Mouse (Mus musculus): ENCODE data around the gene Mknk1.

Mknk1 gene

DNA sequence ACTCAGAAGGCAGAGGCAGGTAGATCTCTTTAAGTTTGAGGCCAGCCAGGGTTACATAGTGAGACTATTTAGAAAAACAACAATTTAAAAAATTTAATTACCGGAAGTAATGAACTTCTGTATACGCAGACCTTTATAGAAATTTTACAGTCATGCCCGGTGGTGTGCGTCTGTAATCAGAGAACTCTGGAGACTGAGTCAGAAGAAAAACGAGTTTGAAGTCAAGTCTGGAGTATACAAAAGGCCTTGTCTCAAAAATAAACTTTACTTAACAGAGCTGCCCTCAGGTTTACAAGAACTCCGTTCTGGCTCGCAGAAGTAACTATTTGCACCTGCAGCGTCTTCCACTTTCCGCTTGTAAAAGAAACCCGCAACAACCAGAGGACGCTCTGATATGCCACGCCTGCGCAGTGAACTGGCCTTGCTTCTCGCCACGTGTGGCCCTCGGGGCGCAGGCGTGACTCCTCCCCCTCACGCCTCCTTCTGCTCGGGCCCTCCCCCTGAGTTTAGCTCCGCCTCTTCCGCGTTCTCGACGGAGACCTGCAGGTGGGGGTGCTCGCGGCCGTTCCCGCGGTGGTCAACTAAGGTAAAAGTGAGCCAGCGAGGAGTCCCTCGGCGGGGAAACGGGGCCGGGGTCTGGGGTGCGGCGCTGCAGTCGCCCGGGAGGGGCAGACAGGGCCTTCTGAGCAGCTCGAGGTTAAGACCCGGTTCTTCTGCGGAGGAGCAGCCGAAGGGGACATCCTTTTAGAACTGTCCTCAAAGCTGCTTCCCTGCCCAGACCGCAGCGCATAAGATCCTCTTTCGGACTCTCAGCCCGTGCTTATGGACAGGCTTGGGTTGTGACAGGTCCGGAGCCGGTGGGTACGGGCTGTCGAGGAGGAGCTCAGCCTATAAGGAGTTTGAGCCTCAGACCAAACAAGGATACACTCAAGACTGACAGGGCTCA lies at the start of gene Mknk1:
Gene Mknk1 (plus strand): TSS at position 503 of the 946 bp plus-strand sequence.
- peak; percentile 96 to 97 for DNase-seq

DNA sequence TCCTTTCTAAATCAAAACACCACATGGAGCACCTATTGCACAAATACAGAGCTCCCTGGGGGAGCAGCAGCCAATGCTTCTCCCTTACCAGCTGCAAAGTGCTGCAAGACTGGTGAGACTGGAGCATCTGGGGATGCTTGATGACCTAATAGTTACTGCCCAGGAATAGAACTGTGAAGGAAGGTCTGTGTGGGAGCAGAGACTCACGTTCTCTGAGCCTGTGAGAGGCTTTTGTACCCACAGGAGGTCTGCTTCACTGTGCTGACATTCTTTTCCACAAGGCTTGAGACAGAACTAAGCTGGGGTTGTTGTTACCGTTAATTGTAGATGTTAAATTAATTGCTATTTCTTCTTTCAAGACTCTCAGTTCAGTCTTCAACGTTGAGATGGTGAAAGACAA lies 48.1 kb upstream of the Mknk1 start:
- no peak for DNase-seq

DNA sequence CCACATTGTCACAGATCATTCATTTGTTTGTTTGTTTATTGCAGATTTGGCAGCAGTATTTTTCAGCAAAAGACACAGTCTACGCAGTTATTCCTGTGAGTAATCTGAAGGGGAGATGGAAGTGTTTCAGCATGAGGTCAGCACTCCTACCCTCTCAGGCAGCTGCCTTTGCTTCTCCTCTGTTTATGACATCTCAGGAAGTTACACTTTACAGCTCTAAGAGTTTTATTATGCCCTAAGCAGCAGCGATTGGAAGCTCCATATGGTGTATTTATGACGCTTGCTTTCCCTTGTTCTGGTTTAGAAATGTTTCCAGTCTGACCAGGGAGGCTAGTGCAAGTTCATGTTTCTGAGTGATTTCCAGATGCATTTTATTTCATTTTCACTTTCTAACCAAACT lies 43.6 kb upstream of the Mknk1 start:
- DNase-seq, result no peak

DNA sequence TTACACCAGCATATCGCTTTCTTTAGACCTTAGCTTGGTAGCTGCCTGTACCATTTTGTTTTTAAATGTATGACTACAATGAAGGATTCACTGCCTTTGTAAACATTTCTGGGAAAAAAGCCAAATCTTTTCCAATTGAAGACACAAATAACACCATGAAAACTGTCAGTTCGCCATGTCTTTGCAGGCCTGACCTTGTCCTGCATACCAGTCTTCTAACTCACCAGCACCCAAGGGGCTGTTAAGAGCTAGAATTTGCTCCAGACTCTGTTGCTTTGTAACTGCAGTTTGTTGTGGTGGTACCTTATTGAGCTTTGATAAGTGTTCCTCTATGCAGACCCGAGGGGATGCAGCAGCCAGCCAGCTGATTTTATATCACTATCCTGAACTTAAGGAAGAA lies 39.0 kb upstream of the Mknk1 start:
- DNase-seq, result no peak

DNA sequence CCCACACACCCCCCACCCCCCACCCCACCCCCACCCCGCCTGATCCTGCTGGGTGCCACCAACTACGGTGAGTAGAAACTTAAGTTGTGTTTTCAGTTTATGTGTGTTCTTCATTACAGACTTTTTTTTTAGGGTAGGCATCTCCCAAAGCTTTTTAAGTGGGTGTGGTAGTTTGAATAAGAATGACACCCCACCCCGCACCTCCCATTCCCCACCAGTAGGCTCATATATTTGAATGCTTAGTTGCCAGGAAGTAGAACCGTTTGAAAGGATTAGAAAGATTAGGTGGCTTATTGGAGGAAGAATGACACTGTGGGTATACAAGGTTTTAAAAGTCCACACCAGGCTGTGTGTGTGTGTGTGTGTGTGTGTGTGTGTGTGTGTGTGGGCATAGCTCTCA lies 26.7 kb upstream of the Mknk1 start:
- DNase-seq, result no peak

DNA sequence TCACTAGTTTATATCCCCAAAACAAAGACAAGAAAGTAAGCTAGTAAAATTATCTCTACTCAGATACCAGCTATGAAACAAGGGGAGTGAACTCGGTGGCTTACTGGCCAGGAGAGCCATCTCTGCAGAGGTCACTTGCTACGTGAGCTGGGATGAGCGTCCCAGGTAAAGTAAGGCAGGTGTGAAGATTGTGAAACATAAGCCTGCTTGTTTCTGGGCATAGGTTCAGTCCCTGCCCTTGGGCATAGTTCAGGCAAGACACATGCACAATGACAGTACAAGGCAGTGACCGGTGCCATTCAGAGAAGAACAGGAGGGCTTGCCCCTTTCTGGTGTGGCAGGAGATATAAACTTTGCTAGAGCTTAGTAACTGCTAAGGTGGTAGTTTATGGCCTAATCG lies 23.4 kb upstream of the Mknk1 start:
- DNase-seq, result no peak

DNA sequence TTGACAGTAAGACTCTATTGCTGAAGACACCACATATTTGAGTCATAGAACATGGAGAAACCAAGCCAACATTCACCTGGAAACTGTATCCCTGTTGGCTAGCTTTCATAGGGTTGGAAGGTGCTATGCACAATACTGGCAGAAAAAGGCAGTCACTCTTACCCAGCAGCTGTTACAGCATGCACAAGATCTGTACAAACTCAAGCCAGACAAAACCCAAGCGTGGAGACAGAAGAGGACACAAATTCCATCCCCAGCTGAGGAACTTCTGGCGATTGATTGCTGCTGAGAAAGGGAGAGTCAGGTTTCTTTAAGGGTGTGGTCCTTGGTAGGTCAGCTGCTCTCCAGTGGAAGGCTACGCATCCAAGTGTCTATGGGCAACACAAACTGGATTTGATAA lies 18.8 kb upstream of the Mknk1 start:
- DNase-seq, result no peak

DNA sequence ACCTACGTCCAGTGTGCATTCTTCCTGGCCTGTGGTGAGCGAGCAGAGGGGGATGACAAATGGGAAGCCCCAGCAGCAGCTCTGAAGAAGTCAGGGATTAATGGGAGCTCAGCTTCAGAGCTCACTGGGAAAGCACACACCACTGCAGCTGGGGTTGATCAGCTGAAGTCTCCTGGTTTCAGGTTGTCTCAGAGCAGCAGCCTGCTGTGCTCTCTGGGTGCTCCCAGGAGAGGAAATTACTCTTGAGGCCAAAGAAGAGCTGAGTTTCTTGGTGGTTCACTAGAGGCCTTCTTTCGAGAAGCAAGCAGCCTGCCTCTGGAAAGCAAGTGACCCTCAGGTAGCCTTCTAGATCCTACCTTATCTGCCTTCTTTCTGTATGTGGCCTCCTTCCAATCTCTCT lies 18.1 kb upstream of the Mknk1 start:
- no peak for DNase-seq

DNA sequence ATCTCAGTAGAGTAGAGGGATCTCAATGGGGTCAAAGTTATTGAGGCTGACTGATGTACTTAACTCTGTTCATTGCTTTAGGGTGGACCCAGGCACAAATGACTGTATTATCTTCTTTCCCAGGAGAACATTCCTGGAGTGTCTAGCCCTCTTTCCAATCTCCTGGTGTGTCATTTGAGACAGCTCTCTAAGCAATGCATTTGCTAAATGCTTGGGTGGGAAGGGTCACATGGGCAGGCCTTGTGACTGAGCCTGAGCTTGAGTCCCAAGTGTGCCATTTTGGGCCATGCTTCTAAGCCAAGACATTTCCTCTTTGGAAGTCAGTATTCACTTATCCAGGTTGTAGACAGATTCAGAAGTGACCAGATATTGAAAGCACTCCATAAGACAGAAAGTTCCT lies 17.6 kb upstream of the Mknk1 start:
- DNase-seq, result no peak

DNA sequence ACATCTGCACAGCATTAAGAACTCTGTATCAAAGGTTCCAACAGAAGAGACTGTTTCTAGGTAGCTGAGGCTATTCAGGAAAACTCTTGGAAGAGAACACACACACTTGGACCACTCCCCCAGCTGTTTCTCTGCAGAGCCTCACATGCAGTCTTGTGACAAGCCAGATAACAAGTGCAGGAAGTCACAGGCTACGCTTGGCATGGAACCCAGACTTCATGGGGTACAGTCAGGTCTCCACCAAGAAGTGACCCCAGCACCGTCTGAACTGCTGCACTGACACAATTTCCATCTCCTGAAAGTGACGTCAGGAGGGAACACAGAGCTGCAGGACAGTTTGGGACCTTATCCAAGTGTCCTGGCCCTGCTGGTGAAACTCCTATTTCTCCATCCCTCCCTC lies 17.1 kb upstream of the Mknk1 start:
- no peak for DNase-seq

DNA sequence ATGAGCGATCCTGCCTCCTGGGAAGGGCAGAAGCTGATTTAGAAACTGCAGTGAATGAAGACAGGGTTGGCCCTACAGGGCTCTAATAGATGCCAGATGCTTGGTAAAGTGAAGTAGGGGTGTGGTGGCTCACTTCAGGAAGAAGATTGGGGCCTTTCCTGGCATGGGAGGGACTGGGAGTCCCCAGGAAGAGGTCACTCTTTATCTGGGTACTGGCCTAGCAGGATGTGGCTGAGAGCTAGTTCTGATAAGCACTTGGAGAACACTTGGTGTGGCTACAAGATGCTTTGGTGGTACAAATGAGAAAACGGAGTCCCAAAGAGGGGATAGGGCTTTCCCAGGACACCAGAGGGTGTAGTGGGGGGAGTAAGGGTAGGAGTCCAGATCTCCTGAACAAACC lies 14.8 kb upstream of the Mknk1 start:
- DNase-seq, result no peak

DNA sequence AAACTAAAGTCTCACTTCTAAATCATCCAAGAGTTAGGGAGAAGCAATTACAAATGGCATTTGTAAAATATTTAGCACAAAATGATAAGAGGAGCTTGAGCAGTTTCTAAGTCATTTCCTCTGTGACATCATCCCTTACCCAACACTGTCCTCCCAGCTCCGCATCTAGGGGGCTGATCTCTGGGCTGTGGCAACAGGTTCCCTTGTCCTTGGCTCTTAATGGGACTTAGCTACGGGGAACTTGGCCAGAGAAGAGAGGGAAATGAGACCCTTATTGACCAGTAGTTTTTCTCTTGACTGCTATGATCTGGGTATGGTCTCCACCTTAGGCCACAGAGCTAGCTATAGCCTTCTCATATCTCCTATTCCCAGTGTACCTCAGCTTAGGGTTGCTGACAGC lies 13.7 kb upstream of the Mknk1 start:
- DNase-seq, result no peak

DNA sequence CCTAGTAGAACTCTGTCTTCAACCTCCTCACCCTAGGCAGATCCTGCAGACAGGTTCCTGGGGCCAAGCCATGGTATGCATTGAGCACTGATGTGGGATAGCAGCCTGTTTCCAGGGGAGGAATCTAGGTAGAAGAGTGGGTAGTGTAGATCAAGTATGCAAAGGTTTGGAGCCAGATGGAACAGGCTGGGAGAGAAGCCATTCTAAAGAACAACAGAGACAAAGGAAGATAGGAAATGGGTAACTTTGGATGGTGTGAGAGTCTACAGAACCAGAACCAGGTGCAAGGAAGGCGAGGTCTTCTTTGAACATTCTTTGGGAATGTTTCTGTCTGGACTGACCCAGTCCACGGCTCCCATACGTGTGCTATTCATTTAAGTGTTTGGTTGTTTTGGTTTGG lies 11.9 kb upstream of the Mknk1 start:
- no peak for DNase-seq

DNA sequence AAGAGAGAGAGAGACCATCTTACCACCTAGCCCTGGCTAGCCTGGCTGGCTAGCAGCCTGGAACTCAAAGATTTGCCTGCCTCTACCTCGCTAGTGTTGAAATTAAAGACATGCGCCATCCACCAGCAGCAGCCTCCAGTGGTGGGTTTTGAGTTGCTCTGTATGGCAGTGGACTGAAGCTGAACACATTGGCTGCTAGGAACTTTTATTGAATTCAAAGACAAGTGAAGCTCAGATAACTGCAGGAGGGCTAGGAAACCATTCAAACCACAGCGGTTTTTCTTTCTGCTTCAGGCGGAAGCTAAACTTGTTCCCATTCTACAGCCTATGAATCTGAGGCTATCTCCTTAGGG lies 11.5 kb upstream of the Mknk1 start:
- DNase-seq, result peak in 1 of 2 experiments; percentile 23

DNA sequence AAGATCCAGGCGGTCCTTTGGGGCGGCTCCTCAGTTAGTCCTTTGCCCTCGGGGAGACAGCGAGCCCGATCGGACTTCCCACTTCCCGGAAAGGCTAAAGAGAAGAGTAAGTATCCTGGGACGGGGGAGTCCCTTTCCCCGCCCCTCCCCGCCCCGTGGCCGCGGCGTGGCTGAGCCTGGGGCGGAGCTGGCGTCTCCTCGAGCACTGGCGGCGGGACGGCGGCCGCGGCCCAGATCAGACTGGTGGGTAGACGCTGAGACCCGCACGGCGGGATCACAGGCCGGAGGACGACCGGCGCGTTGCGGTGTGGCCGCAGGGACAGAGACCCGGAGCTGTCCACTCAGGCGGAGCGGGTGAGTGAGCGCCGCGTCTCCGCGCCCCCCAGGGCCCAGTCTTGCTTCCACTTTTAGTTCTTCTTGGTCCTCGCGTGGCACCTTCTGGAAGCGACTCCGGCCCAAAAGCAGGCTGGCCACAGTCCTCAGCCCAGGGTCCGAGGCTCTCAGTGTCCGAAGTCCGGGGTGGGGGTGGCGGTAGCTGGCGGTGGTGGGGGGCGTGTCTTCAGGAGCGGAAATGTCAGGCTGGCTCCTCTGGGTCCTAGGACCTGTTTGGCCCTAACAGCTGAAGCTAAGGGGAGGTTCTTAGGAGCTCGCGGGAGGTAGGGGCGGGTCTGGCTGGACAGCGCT lies 11.0 kb upstream of the Mknk1 start, which contains the start of gene Mob3c:
Gene Mob3c (plus strand): TSS at position 205 of the 684 bp plus-strand sequence.
- peak; percentile 70 to 71 for DNase-seq

DNA sequence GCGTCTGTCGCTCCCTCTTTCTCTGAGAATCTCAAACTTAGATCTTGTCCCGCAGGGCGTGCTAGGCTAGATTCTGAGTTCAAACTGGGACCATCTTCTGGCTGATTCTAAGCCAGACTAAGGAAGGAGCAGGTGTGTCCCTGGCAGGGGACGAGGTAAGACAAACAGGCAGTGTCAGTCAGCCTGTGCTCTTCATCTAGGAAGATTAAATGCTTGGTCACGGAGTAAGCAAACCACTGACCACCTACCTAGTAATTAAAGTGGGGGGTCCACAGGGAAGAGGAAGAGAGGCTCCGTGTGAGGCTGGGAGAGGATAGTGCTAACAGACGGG lies 10.5 kb upstream of the Mknk1 start:
- DNase-seq, result no peak

DNA sequence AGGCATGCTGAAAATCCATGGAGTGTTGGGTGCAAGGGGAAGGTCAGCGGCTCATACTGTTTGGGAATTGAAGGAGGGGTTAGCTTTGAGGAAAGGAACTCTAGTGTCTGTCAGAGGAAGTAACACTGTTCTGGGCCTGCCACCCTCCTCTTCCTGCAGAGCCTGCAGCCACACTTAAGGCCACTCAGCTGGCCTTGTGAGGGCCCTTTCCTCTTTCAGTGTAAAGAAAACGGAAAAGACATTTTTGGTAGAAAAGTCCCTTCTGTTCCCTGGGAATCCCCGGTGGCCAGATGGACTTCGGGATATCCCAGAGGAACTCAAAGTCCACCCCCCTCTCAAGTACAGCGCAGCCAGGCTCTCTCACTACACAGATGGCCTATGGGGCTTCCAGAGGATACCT lies 8.5 kb upstream of the Mknk1 start:
- no peak for DNase-seq

DNA sequence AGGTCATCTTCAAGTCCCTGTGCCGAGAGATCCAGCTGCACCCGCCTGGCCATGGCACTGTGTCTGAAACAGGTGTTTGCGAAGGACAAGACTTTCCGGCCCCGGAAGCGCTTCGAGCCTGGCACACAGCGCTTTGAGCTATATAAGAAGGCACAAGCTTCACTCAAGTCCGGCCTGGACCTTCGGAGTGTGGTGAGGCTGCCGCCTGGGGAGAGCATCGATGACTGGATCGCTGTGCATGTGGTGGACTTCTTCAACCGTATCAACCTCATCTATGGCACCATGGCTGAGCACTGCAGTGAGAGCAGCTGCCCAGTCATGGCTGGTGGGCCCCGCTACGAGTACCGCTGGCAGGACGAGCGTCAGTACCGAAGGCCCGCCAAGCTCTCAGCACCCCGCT lies 7.8 kb upstream of the Mknk1 start:
- DNase-seq, result no peak

DNA sequence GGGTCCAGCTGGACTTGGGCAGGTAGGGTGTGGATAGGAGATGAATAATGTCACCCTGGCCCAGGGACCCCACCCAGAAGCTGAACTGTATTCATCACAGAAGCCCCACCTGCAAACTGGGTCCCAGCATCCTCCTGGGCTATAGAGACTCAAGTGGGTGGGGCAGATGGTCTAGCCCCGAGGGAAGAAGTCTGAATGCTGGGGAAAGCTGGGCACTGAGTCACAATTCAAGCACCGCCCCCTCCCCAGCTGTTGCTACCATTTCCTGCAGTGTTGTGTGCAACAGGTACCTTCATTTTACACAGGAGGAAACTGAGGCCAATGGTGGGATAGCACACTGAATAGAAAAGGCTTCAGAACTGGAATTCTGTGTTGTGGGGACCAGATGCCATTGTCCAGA lies 7.0 kb upstream of the Mknk1 start:
- DNase-seq, result no peak

DNA sequence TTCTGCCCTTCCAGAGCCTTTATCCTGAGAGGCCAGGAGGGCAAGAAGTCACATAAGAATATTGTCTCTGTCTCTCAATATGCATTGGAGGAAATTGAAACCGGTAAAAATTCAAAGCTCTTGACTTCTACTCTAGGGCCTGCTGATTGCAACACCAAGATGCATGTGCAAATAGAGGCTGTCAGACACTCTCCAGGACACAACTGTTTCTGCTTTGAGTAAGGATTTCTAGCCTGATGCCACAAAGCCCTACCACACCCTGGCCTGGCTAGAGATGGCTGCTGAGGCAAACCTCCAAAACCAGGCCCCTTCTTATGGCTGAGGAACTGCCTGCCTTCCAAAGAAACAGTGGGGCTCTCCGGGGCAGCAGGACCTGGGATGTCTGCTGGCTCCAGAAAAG lies 3.4 kb upstream of the Mknk1 start:
- no peak for DNase-seq

DNA sequence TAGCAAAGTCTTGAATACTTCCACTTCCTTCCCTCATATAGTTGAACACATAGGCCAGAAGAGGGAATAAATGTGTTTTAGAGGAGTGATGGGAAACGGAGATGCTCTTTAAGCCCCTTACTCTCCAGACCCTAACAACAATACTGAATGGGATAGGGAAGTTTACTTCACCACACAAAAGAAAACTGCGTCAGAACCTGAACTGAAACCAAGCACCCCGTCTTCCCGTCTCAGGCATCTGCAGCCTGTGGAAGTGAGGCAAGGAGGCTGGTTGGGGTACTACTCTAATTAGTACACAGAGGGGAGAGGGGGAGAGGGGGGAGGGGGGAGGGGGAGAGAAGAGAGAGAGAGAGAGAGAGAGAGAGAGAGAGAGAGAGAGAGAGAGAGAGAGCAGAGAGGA lies 802 bp upstream of the Mknk1 start:
- DNase-seq, result peak; percentile 15 to 23

DNA sequence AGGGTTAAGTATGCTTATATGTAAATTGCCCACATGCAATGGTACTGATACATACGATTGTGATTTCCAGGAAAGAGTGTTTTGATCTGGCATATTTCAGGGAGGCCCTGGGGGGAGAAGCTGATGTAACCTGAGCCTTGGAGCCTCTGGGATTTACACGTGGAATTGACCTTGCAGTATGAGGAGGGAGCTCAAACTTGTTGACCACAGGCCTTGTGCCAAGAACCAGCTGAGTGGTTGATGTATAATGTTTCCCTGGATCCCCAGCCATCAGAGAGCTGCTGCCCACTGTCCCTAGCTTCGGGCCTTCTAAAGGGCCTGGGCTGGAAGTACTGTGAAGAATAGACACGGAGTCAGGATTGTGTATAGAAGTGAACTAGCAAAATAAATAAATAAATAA lies 958 bp downstream of the Mknk1 start:
- DNase-seq, result no peak

DNA sequence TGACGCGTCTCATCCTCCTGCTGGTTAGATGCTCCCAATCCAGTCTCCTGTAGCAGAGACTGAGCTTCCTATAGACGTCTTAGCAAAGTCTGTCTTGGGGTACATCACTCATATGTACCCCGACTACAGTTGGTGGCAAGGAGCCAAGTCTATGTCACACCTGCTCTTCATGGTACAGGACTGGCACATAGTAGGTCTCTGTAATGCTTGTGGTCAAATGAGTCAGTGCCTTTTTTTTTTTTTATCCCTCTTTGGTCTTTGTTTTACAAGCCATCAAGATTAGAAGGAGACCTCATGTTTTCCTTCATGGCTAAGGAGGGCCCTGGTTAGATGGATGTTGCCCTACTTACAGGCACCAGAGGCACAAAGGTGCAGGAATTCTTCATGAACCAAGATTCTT lies 1.8 kb downstream of the Mknk1 start:
- DNase-seq, result no peak

DNA sequence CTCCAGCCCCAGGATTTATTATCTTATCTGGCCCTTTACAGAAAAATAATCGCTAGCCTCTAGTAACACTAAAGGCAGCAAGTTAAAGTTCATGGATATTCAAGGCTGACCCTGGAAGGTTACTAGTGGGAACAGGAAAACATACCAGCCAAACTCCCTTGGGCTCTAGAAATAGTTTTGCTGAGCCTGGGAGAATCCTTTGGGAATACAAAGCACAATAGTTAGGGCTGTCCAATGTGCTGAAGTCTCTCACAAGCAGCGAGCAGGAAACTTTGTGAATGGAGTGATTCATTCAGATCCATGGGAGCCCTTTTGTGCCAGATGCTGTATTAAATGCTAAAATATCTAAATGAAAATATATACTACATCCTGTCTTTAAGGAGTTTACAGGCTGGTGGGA lies 7.7 kb downstream of the Mknk1 start:
- DNase-seq, result no peak

DNA sequence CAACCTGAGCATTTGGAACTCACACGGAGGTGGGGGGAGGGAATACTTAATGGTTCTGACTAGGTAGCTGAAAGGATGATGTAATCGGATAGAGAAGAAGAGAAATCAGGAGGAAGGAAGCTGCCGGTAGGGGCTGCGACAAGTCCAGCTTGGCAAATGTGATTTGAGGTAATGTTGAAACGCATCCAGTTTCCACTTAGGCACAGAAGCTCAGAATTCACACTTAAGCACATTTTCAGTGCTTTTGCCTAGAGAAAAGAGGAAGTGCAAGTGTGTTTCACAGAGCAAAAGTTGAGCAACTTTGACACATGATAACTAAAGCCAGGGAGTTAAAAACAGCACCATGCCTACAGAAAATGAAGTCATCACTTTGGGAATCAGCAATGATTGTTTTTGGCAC lies 8.4 kb downstream of the Mknk1 start:
- peak; percentile 19 to 31 for DNase-seq
